Mouse (Mus musculus): ENCODE measurements around the gene Cpsf6. TPM values are rescaled to one million over a fixed set of nuclear protein-coding genes. Genes with fewer than 3 reads are reported as not detected.

Cpsf6 gene
- total and polyA plus RNA-seq, 2 experiments from 2014 or later: 88.9 to 155 TPM

GRCm38 (mm10) chr10:117403344-117403953 is 23.6 kb upstream of the Cpsf6 start:
- no peaks in the 10 kb centered on the region for H3K4me1 ChIP-seq (ENCODE audit: insufficient read depth)
- H3K4me3 ChIP-seq (ENCODE audit: low read depth, low read length): no peak overlapping the region
- 12% methylated on average over 15 of the region's 15 CpGs for WGBS
- DNase-seq (no peak), ATAC-seq (no peak)
- no peak overlapping the region for H3K9ac ChIP-seq
- no peak overlapping the region for H3K27ac ChIP-seq (ENCODE audit: low read depth, low read length)
- TF ChIP-seq CTCF (IDR thresholded peaks at IDR 0.05; ENCODE audit: low read depth): no peak
- H3K36me3 ChIP-seq (ENCODE audit: insufficient read depth): no peaks in the 10 kb centered on the region
- no peak overlapping the region for H3K4me2 ChIP-seq (ENCODE audit: low read depth)
- no peaks in the 10 kb centered on the region for H3K27me3 ChIP-seq (ENCODE audit: insufficient read depth, low read length)
- H3K9me3 ChIP-seq (ENCODE audit: low read length): no peaks in the 10 kb centered on the region

DNA sequence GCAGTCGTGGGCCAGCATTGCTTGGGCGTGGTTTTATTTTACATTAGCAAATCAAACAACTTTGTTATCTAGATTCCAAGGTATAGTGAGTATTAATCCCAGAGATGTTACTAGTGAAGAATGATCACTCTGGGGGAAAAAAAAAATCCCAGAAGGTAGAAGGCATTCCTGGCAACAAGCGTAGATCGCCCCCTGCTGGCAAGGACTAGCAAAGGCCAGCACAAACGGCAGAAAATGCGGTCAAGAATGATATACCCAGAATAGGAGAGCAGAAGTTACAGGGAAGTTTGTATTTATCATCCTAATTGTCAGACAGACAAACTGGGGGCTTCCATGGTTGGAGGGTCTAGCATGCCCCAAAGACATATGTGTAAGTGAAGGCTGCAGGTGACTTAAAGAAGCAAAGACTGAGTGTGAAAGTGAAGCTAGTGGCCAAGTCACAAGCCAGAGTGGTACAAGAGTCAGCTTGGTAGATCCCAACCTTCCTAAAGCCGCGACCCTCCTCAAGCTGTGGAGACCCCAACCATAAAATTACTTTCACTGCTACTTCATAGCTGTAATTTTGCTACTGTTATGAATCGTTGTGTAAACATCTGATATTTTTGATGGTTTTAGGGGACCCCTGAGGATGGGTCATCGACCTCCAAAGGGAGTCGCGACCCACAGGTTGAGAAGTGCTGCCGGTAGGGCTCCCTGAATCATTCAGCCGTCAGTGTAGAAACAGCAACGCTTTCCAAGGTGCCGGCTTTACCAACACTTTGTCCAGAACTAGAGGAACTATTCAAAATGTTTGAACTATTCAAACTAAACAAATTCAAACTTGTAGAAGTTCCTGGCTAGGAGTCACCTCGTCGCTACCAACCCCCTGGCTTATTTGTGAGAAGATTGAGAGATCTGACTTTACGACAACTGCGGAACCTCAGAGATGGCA is 22.9 kb upstream of the Cpsf6 start:
- Histone ChIP-seq H3K4me1 (ENCODE audit: insufficient read depth) (no peaks in the 10 kb centered on the region), H3K9ac (no peak overlapping the region), H3K4me3 (ENCODE audit: low read depth, low read length) (no peak overlapping the region), H3K4me2 (ENCODE audit: low read depth) (no peak overlapping the region), H3K27ac (ENCODE audit: low read depth, low read length) (no peak overlapping the region), H3K36me3 (ENCODE audit: insufficient read depth) (no peaks in the 10 kb centered on the region), H3K9me3 (ENCODE audit: low read length) (no peaks in the 10 kb centered on the region), H3K27me3 (ENCODE audit: insufficient read depth, low read length) (no peaks in the 10 kb centered on the region)
- peak; percentile 68 for TF ChIP-seq CTCF (IDR thresholded peaks at IDR 0.05; ENCODE audit: low read depth)
- WGBS: 59% methylated on average over 20 of the region's 20 CpGs
- DNase-seq (peak; percentile 53), ATAC-seq (no peak)

- no peaks in the 10 kb centered on the region for H3K4me1 ChIP-seq (ENCODE audit: insufficient read depth)
- DNase-seq: no peak
- 71% methylated on average over 4 of the region's 4 CpGs for WGBS
- H3K4me2 ChIP-seq (ENCODE audit: low read depth): no peak overlapping the region
- H3K9ac ChIP-seq: no peak overlapping the region
- no peaks in the 10 kb centered on the region for H3K27me3 ChIP-seq (ENCODE audit: insufficient read depth, low read length)
- H3K4me3 ChIP-seq (ENCODE audit: low read depth, low read length): no peak overlapping the region
- ATAC-seq: no peak
- no peaks in the 10 kb centered on the region for H3K36me3 ChIP-seq (ENCODE audit: insufficient read depth)
- no peak overlapping the region for H3K27ac ChIP-seq (ENCODE audit: low read depth, low read length)
- no peak for TF ChIP-seq CTCF (IDR thresholded peaks at IDR 0.05; ENCODE audit: low read depth)
- no peaks in the 10 kb centered on the region for H3K9me3 ChIP-seq (ENCODE audit: low read length)
These were observed 21.5 kb upstream of the Cpsf6 start for GRCm38 (mm10) chr10:117401364-117401763.

DNA sequence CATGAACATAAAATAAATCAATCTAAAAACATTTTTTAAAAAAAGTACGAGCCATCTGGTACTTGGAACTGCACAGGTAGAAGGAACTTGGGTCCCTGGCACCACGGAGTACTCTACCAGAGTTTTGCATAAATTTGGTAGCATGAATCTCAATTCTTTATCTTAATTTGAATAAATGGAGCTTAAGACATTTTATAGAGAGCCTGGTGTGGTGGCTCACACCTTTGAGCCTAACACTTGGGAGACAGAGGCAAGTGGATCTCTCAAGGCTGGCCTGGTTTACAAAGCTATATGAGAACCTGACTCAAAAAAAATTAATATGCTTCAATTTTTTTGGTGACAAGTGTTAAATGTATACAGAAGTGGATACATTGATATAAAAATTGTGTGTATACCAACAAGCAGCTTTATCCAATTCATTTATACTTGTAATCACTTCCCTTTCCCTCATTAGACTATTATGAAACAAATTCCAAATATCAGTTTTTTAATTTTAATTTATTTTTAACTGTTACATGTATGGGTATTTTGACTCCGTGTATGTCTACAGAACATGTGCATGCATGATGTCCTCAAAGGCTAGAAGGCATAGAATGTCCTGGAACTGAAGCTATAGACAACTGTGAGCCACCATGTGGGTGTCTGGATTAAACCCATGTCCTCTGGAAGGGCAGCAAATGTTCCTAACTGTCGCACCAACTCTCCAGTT is 20.6 kb upstream of the Cpsf6 start:
- 71% methylated on average over 4 of the region's 4 CpGs for WGBS
- ATAC-seq (no peak), DNase-seq (no peak)
- Histone ChIP-seq H3K9ac (no peak overlapping the region), H3K4me3 (ENCODE audit: low read depth, low read length) (no peak overlapping the region), H3K9me3 (ENCODE audit: low read length) (no peaks in the 10 kb centered on the region), H3K4me2 (ENCODE audit: low read depth) (no peak overlapping the region), H3K36me3 (ENCODE audit: insufficient read depth) (no peaks in the 10 kb centered on the region), H3K27ac (ENCODE audit: low read depth, low read length) (no peak overlapping the region), H3K4me1 (ENCODE audit: insufficient read depth) (no peaks in the 10 kb centered on the region), H3K27me3 (ENCODE audit: insufficient read depth, low read length) (no peaks in the 10 kb centered on the region)
- no peak for TF ChIP-seq CTCF (IDR thresholded peaks at IDR 0.05; ENCODE audit: low read depth)

GRCm38 (mm10) chr10:117399839-117400238 is 20.0 kb upstream of the Cpsf6 start:
- ATAC-seq (no peak), DNase-seq (no peak)
- no peaks in the 10 kb centered on the region for H3K9me3 ChIP-seq (ENCODE audit: low read length)
- no peaks in the 10 kb centered on the region for H3K36me3 ChIP-seq (ENCODE audit: insufficient read depth)
- no peak overlapping the region for H3K4me3 ChIP-seq (ENCODE audit: low read depth, low read length)
- no peak overlapping the region for H3K4me2 ChIP-seq (ENCODE audit: low read depth)
- no peak overlapping the region for H3K27ac ChIP-seq (ENCODE audit: low read depth, low read length)
- H3K27me3 ChIP-seq (ENCODE audit: insufficient read depth, low read length): no peaks in the 10 kb centered on the region
- 83% methylated on average over 3 of the region's 3 CpGs for WGBS
- no peaks in the 10 kb centered on the region for H3K4me1 ChIP-seq (ENCODE audit: insufficient read depth)
- no peak for TF ChIP-seq CTCF (IDR thresholded peaks at IDR 0.05; ENCODE audit: low read depth)
- no peak overlapping the region for H3K9ac ChIP-seq

GRCm38 (mm10) chr10:117399196-117399595 is 19.4 kb upstream of the Cpsf6 start:
- no peak overlapping the region for H3K9ac ChIP-seq
- H3K27ac ChIP-seq (ENCODE audit: low read depth, low read length): no peak overlapping the region
- no peak overlapping the region for H3K4me3 ChIP-seq (ENCODE audit: low read depth, low read length)
- 58% methylated on average over 2 of the region's 2 CpGs for WGBS
- no peak for DNase-seq
- no peak for TF ChIP-seq CTCF (IDR thresholded peaks at IDR 0.05; ENCODE audit: low read depth)
- H3K4me2 ChIP-seq (ENCODE audit: low read depth): no peak overlapping the region
- H3K27me3 ChIP-seq (ENCODE audit: insufficient read depth, low read length): no peaks in the 10 kb centered on the region
- no peaks in the 10 kb centered on the region for H3K9me3 ChIP-seq (ENCODE audit: low read length)
- no peaks in the 10 kb centered on the region for H3K4me1 ChIP-seq (ENCODE audit: insufficient read depth)
- no peak for ATAC-seq
- no peaks in the 10 kb centered on the region for H3K36me3 ChIP-seq (ENCODE audit: insufficient read depth)

All from forebrain, postnatal 0 days (tissue).